Mouse (Mus musculus) stomach, embryonic 14.5 days (tissue): Measurements from ENCODE around the gene Dync1i1. TPM values are rescaled to one million over a fixed set of nuclear protein-coding genes. Genes with fewer than 3 reads are reported as not detected.

Source experiments
- ATAC-seq: fragments of 200-750 bp; cut with Nextera tagmentation; 2 replicates; pipeline ENCODE4 v1.8.0; 2017; ENCODE audit warnings: low read depth, moderate TSS enrichment; ENCODE audit not compliant: insufficient number of reproducible peaks, insufficient read depth, low FRiP score
- H3K27ac ChIP-seq: fragments of 300-500 bp; sonication (generic); 2 replicates; pipeline ENCODE4 v1.5.1; 2014; ENCODE audit warnings: mild to moderate bottlenecking, low read length, moderate library complexity, mixed read lengths
- H3K27me3 ChIP-seq: fragments of 300-500 bp; sonication (generic); 2 replicates; pipeline ENCODE4 v1.6.1; 2014; ENCODE audit warnings: low read length, control low read depth, mixed read lengths; ENCODE audit not compliant: control insufficient read depth, insufficient read depth
- H3K36me3 ChIP-seq: fragments of 300-500 bp; sonication (generic); 2 replicates; pipeline ENCODE4 v1.6.1; 2014; ENCODE audit warnings: mild to moderate bottlenecking, control low read depth, low read length, moderate library complexity, mixed read lengths; ENCODE audit not compliant: control insufficient read depth, insufficient read depth
- H3K4me1 ChIP-seq: fragments of 300-500 bp; sonication (generic); 2 replicates; pipeline ENCODE4 v1.6.1; 2014; ENCODE audit warnings: low read length, control low read depth, mixed read lengths; ENCODE audit not compliant: control insufficient read depth, insufficient read depth
- H3K4me2 ChIP-seq: fragments of 300-500 bp; sonication (generic); replicated peaks from 2 replicates; pipeline ENCODE4 v1.6.1; 2014; ENCODE audit warnings: low read depth, low read length, control low read depth
- H3K4me3 ChIP-seq: fragments of 300-500 bp; sonication (generic); 2 replicates; pipeline ENCODE4 v1.5.1; 2014; ENCODE audit warnings: low read depth, low read length, control low read depth
- H3K9ac ChIP-seq: fragments of 300-500 bp; sonication (generic); replicated peaks from 2 replicates; pipeline ENCODE4 v1.6.1; 2014; ENCODE audit warnings: low read depth, mild to moderate bottlenecking, control low read depth, low read length, moderate library complexity, mixed read lengths
- H3K9me3 ChIP-seq: fragments of 300-500 bp; sonication (generic); 2 replicates; pipeline ENCODE4 v1.6.1; 2016; ENCODE audit warnings: low read depth, low read length, control low read depth; ENCODE audit not compliant: control insufficient read depth
- WGBS: fragments of 180-500 bp; shearing (Covaris S2); extraction: QIAGEN DNeasy Blood & Tissue Kit; methylation state at CpG from one replicate; pipeline ENCODE4 v1.1.7; 2014; 5-methylcytosine and 5-hydroxymethylcytosine counted together
- polyA plus RNA-seq: library from polyadenylated mRNA; unstranded; fragments of >200 nt; fragmentation: Nextera tagmentation; extraction: Ambion mirVana; gene quantifications from 2 replicates; pipeline ENCODE4 v1.2.1, GENCODE M21; 2014

The Dync1i1 gene
- polyA plus RNA-seq, 1 experiment from 2014 or later: 1.2 TPM

- WGBS: 88% methylated on average over 8 of the region's 8 CpGs
- no peak overlapping the region for H3K9ac ChIP-seq
- no peaks in the 10 kb centered on the region for H3K4me1 ChIP-seq
- H3K9me3 ChIP-seq: no peaks in the 10 kb centered on the region
- no peak for ATAC-seq
- H3K4me2 ChIP-seq: no peak overlapping the region
- no peaks in the 10 kb centered on the region for H3K27me3 ChIP-seq
- H3K27ac ChIP-seq: no peak overlapping the region
- H3K36me3 ChIP-seq: no peaks in the 10 kb centered on the region
- no peak overlapping the region for H3K4me3 ChIP-seq
Observed at GRCm38 (mm10) chr6:5935587-5936353, 210.3 kb downstream of the Dync1i1 start.

- WGBS: 62% methylated on average over 9 of the region's 9 CpGs
Observed at GRCm38 (mm10) chr6:5949812-5950392, 224.5 kb downstream of the Dync1i1 start.

GRCm38 (mm10) chr6:5956316-5956913 is 231.0 kb downstream of the Dync1i1 start:
- Histone ChIP-seq H3K27ac (no peak overlapping the region), H3K4me1 (no peaks in the 10 kb centered on the region), H3K9ac (no peak overlapping the region), H3K27me3 (no peaks in the 10 kb centered on the region), H3K36me3 (no peaks in the 10 kb centered on the region), H3K4me3 (no peak overlapping the region), H3K9me3 (no peaks in the 10 kb centered on the region), H3K4me2 (no peak overlapping the region)
- WGBS: 71% methylated on average over 10 of the region's 10 CpGs
- no peak for ATAC-seq

More at GRCm38 (mm10) chr6:5949812-5950392, 224.5 kb downstream of the Dync1i1 start:
- H3K36me3 ChIP-seq: no peaks in the 10 kb centered on the region
- H3K4me1 ChIP-seq: no peaks in the 10 kb centered on the region
- H3K9ac ChIP-seq: no peak overlapping the region
- H3K27me3 ChIP-seq: no peaks in the 10 kb centered on the region
- H3K4me3 ChIP-seq: no peak overlapping the region
- H3K27ac ChIP-seq: no peak overlapping the region
- ATAC-seq: no peak
- H3K9me3 ChIP-seq: no peaks in the 10 kb centered on the region
- H3K4me2 ChIP-seq: no peak overlapping the region

- no peak overlapping the region for H3K4me2 ChIP-seq
- no peak overlapping the region for H3K4me3 ChIP-seq
- no peaks in the 10 kb centered on the region for H3K9me3 ChIP-seq
- H3K4me1 ChIP-seq: no peaks in the 10 kb centered on the region
- no peak overlapping the region for H3K27ac ChIP-seq
- no peaks in the 10 kb centered on the region for H3K36me3 ChIP-seq
- ATAC-seq: no peak
- H3K27me3 ChIP-seq: no peaks in the 10 kb centered on the region
- H3K9ac ChIP-seq: no peak overlapping the region
- WGBS: 70% methylated on average over 4 of the region's 4 CpGs
Observed at GRCm38 (mm10) chr6:5960728-5961127, 235.3 kb downstream of the Dync1i1 start.

- no peak overlapping the region for H3K4me3 ChIP-seq
- 87% methylated on average over 3 of the region's 3 CpGs for WGBS
- no peak overlapping the region for H3K4me2 ChIP-seq
- no peaks in the 10 kb centered on the region for H3K27me3 ChIP-seq
- no peaks in the 10 kb centered on the region for H3K36me3 ChIP-seq
- H3K4me1 ChIP-seq: no peaks in the 10 kb centered on the region
- H3K9ac ChIP-seq: no peak overlapping the region
- H3K27ac ChIP-seq: no peak overlapping the region
- ATAC-seq: no peak
- no peaks in the 10 kb centered on the region for H3K9me3 ChIP-seq
Observed at GRCm38 (mm10) chr6:5961960-5962359, 236.5 kb downstream of the Dync1i1 start.

- Histone ChIP-seq H3K27ac (no peak overlapping the region), H3K4me3 (no peak overlapping the region), H3K36me3 (no peaks in the 10 kb centered on the region), H3K9ac (no peak overlapping the region), H3K9me3 (no peaks in the 10 kb centered on the region), H3K4me2 (no peak overlapping the region), H3K4me1 (no peaks in the 10 kb centered on the region), H3K27me3 (no peaks in the 10 kb centered on the region)
- ATAC-seq: no peak
- WGBS: 90% methylated on average over 7 of the region's 7 CpGs
Observed at GRCm38 (mm10) chr6:5966376-5966775, 240.9 kb downstream of the Dync1i1 start.

GRCm38 (mm10) chr6:5966806-5967445 is 241.5 kb downstream of the Dync1i1 start:
- Histone ChIP-seq H3K27ac (no peak overlapping the region), H3K36me3 (no peaks in the 10 kb centered on the region), H3K27me3 (no peaks in the 10 kb centered on the region), H3K9ac (no peak overlapping the region), H3K9me3 (no peaks in the 10 kb centered on the region), H3K4me3 (no peak overlapping the region), H3K4me2 (no peak overlapping the region), H3K4me1 (no peaks in the 10 kb centered on the region)
- no peak for ATAC-seq
- 87% methylated on average over 8 of the region's 8 CpGs for WGBS

GRCm38 (mm10) chr6:5967545-5967944 is 242.1 kb downstream of the Dync1i1 start:
- Histone ChIP-seq H3K36me3 (no peaks in the 10 kb centered on the region), H3K27ac (no peak overlapping the region), H3K4me1 (no peaks in the 10 kb centered on the region), H3K4me2 (no peak overlapping the region), H3K4me3 (no peak overlapping the region), H3K9ac (no peak overlapping the region), H3K27me3 (no peaks in the 10 kb centered on the region), H3K9me3 (no peaks in the 10 kb centered on the region)
- no peak for ATAC-seq
- WGBS: 70% methylated on average over 4 of the region's 4 CpGs
